Mouse (Mus musculus): ENCODE measurements at regions not wholly inside any gene's neighbourhood (a gene's known extent, or its start where the extent isn't known, plus 50 kb on each side); places are given as distances from the start of the nearest gene placed in this dataset.
A peak's percentile ranks its signal among the peaks of the same experiment; 100 is the strongest.

DNA sequence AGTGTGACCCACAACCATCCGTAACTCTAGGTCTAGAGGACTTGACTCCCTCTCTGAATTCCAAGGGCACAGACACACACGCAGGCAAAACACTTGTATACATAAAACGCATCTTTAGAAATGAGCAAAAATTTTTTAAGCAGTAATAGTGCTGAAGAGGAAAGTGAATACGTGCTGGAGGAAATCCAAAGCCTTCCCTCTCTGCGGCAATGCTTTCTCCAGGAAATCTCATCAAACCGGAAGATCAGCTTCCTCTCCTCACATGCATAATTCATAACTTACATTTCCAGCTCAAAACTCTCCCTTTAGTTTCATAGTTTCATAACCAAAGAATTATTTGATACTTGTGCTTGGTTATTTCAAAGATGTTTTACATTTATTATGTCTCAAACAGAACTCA, 209.3 kb upstream of the Cited2 start:
- TF ChIP-seq CTCF (IDR thresholded peaks at IDR 0.05; ENCODE audit: low read depth): no peak

GRCm38 (mm10) chr10:17516068-17516467, 206.9 kb upstream of the Cited2 start:
- Histone ChIP-seq H3K4me2 (ENCODE audit: low read depth, low read length) (no peak overlapping the region), H3K36me3 (ENCODE audit: insufficient read depth, low read length) (no peaks in the 10 kb centered on the region), H3K9ac (replicated peaks; ENCODE audit: low read length) (no peak overlapping the region), H3K4me1 (ENCODE audit: insufficient read depth, low read length) (no peaks in the 10 kb centered on the region), H3K27ac (no peak overlapping the region), H3K4me3 (ENCODE audit: low read length) (no peak overlapping the region), H3K27me3 (ENCODE audit: insufficient read depth, low read length) (no peaks in the 10 kb centered on the region), H3K9me3 (ENCODE audit: low read length) (no peaks in the 10 kb centered on the region)
- DNase-seq (ENCODE audit: low spot score) (no peak), ATAC-seq (no peak)
- 97% methylated on average over 2 of the region's 2 CpGs for WGBS
- no peak for TF ChIP-seq CTCF (IDR thresholded peaks at IDR 0.05; ENCODE audit: low read depth)

More for the DNA sequence above, 209.3 kb upstream of the Cited2 start:
- DNase-seq (ENCODE audit: low spot score) (no peak), ATAC-seq (no peak)
- no peaks in the 10 kb centered on the region for H3K36me3 ChIP-seq (ENCODE audit: insufficient read depth, low read length)
- H3K27me3 ChIP-seq (ENCODE audit: insufficient read depth, low read length): no peaks in the 10 kb centered on the region
- H3K4me3 ChIP-seq (ENCODE audit: low read length): no peak overlapping the region
- H3K27ac ChIP-seq: no peak overlapping the region
- no peaks in the 10 kb centered on the region for H3K4me1 ChIP-seq (ENCODE audit: insufficient read depth, low read length)
- 91% methylated on average over 6 of the region's 6 CpGs for WGBS
- H3K4me2 ChIP-seq (ENCODE audit: low read depth, low read length): no peak overlapping the region
- H3K9me3 ChIP-seq (ENCODE audit: low read length): no peaks in the 10 kb centered on the region
- no peak overlapping the region for H3K9ac ChIP-seq (replicated peaks; ENCODE audit: low read length)

- no peak overlapping the region for H3K27ac ChIP-seq
- no peak for ATAC-seq
- no peak overlapping the region for H3K9ac ChIP-seq (replicated peaks; ENCODE audit: low read length)
- H3K4me1 ChIP-seq (ENCODE audit: insufficient read depth, low read length): no peaks in the 10 kb centered on the region
- 69% methylated on average over 9 of the region's 9 CpGs for WGBS
- DNase-seq (ENCODE audit: low spot score): no peak
- H3K4me2 ChIP-seq (ENCODE audit: low read depth, low read length): no peak overlapping the region
- no peaks in the 10 kb centered on the region for H3K27me3 ChIP-seq (ENCODE audit: insufficient read depth, low read length)
- H3K36me3 ChIP-seq (ENCODE audit: insufficient read depth, low read length): no peaks in the 10 kb centered on the region
- H3K9me3 ChIP-seq (ENCODE audit: low read length): no peaks in the 10 kb centered on the region
- TF ChIP-seq CTCF (IDR thresholded peaks at IDR 0.05; ENCODE audit: low read depth): no peak
- no peak overlapping the region for H3K4me3 ChIP-seq (ENCODE audit: low read length)
These were observed 204.4 kb upstream of the Cited2 start for GRCm38 (mm10) chr10:17518423-17519175.

- 0 out of 2 replicates have a peak overlapping the region, but pooled peaks have one; percentile 30 for H3K4me2 ChIP-seq (ENCODE audit: low read depth, low read length)
- DNase-seq (ENCODE audit: low spot score) (peak; percentile 27), ATAC-seq (no peak)
- H3K4me1 ChIP-seq (ENCODE audit: insufficient read depth, low read length): no peaks in the 10 kb centered on the region
- no peaks in the 10 kb centered on the region for H3K36me3 ChIP-seq (ENCODE audit: insufficient read depth, low read length)
- no peak overlapping the region for H3K4me3 ChIP-seq (ENCODE audit: low read length)
- 29% methylated on average over 5 of the region's 5 CpGs for WGBS
- H3K27me3 ChIP-seq (ENCODE audit: insufficient read depth, low read length): no peaks in the 10 kb centered on the region
- TF ChIP-seq CTCF (IDR thresholded peaks at IDR 0.05; ENCODE audit: low read depth): no peak
- no peak overlapping the region for H3K27ac ChIP-seq
- H3K9me3 ChIP-seq (ENCODE audit: low read length): no peaks in the 10 kb centered on the region
- H3K9ac ChIP-seq (replicated peaks; ENCODE audit: low read length): no peak overlapping the region
These were observed 200.9 kb upstream of the Cited2 start for GRCm38 (mm10) chr10:17522026-17522541.

- DNase-seq (ENCODE audit: low spot score): no peak
- H3K9me3 ChIP-seq (ENCODE audit: low read length): no peaks in the 10 kb centered on the region
- no peak overlapping the region for H3K4me2 ChIP-seq (ENCODE audit: low read depth, low read length)
- H3K36me3 ChIP-seq (ENCODE audit: insufficient read depth, low read length): no peaks in the 10 kb centered on the region
- TF ChIP-seq CTCF (IDR thresholded peaks at IDR 0.05; ENCODE audit: low read depth): no peak
- H3K27ac ChIP-seq: no peak overlapping the region; the same call in 1 of the 2 replicates
- no peak for ATAC-seq
- H3K4me3 ChIP-seq (ENCODE audit: low read length): no peak overlapping the region
- H3K9ac ChIP-seq (replicated peaks; ENCODE audit: low read length): no peak overlapping the region
- no peaks in the 10 kb centered on the region for H3K27me3 ChIP-seq (ENCODE audit: insufficient read depth, low read length)
- H3K4me1 ChIP-seq (ENCODE audit: insufficient read depth, low read length): no peaks in the 10 kb centered on the region
- 75% methylated on average over 6 of the region's 6 CpGs for WGBS
These were observed 199.3 kb upstream of the Cited2 start for GRCm38 (mm10) chr10:17523558-17524328.

DNA sequence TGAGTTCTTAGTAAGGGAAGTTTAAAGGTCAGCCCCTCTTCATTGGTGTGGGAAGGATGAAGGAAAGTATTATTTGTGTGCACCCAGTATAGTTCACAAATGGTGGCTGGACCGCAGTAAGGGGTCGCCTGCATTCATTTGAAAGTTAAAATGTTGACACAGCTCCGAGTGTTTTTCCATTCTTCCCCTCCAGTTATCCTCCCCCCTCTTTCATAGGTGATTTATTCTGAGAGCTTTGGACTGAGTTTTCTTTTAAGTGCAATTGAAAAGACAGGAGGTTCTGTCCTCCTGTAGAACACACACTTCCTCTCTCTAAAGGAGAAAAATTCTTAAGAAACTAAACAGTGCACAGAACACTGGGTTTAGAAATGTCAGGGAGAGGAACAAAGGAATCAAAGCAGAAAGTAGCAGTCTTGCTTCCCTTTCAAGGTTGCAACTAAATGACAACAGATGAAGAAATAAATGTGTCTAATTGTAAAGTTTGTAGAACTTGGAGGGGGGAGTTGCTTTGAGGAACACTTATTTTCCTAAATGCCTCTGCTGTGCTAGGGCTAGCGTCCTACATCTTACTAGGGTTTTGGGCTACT, 195.8 kb upstream of the Cited2 start:
- Histone ChIP-seq H3K4me3 (ENCODE audit: low read length) (no peak overlapping the region), H3K9me3 (ENCODE audit: low read length) (no peaks in the 10 kb centered on the region), H3K36me3 (ENCODE audit: insufficient read depth, low read length) (no peaks in the 10 kb centered on the region), H3K4me1 (ENCODE audit: insufficient read depth, low read length) (no peaks in the 10 kb centered on the region), H3K27ac (no peak overlapping the region), H3K4me2 (ENCODE audit: low read depth, low read length) (no peak overlapping the region), H3K9ac (replicated peaks; ENCODE audit: low read length) (no peak overlapping the region), H3K27me3 (ENCODE audit: insufficient read depth, low read length) (no peaks in the 10 kb centered on the region)
- ATAC-seq (no peak), DNase-seq (ENCODE audit: low spot score) (no peak)
- no peak for TF ChIP-seq CTCF (IDR thresholded peaks at IDR 0.05; ENCODE audit: low read depth)
- 64% methylated on average over 4 of the region's 4 CpGs for WGBS

Measured in hindbrain, postnatal 0 days (tissue).